Mouse (Mus musculus): ENCODE measurements around the gene AC124502.3.

DNA sequence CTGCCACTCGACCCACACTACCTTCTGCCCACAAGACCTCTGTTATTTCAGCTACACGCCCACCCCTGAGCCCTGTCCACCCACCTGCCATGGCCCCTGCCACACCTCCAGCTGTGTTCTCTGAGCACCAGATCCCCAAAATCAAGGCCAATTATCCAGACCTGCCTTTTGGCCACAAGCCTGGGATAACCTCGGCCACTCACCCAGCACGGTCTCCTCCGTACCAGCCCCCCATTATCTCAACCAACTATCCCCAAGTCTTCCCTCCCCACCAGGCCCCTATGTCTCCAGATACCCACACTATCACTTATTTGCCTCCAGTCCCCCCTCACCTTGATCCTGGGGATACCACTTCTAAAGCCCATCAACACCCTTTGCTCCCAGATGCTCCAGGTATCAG lies 30.8 kb downstream of the AC124502.3 start:
- TF ChIP-seq POLR2A (IDR thresholded peaks at IDR 0.05; ENCODE audit: extremely low read depth, insufficient read depth, low read length) (no peak), CTCF (IDR thresholded peaks at IDR 0.05; ENCODE audit: low read depth, low read length) (no peak)

Data from liver, adult 2 months (tissue).